Mouse (Mus musculus) urinary bladder, postnatal 14 days (tissue): ENCODE data around the gene 1810062G17Rik.

Source experiments
- DNase-seq: peaks from one replicate; pipeline ENCODE4 v3.0.0; 2021; ENCODE audit warnings: low spot score

The 1810062G17Rik gene

GRCm38 (mm10) chr3:36476261-36477155, 771 bp downstream of the 1810062G17Rik start:
- peak; percentile 24 for DNase-seq

- no peak for DNase-seq
Observed at GRCm38 (mm10) chr3:36478776-36479175, 3.0 kb downstream of the 1810062G17Rik start.

- DNase-seq: no peak
Observed at GRCm38 (mm10) chr3:36480486-36480885, 4.7 kb downstream of the 1810062G17Rik start.

- DNase-seq: peak; percentile 71
Observed at GRCm38 (mm10) chr3:36481776-36482193, 6.0 kb downstream of the 1810062G17Rik start.

GRCm38 (mm10) chr3:36482940-36483339, 7.2 kb downstream of the 1810062G17Rik start:
- DNase-seq: no peak

- DNase-seq: no peak
Observed at GRCm38 (mm10) chr3:36484292-36484691, 8.6 kb downstream of the 1810062G17Rik start.

- no peak for DNase-seq
Observed at GRCm38 (mm10) chr3:36486176-36486575, 10.4 kb downstream of the 1810062G17Rik start.

- no peak for DNase-seq
Observed at GRCm38 (mm10) chr3:36486881-36487280, 11.1 kb downstream of the 1810062G17Rik start.

GRCm38 (mm10) chr3:36488367-36488766, 12.6 kb downstream of the 1810062G17Rik start:
- DNase-seq: no peak

- no peak for DNase-seq
Observed at GRCm38 (mm10) chr3:36488899-36489589, 13.3 kb downstream of the 1810062G17Rik start.

GRCm38 (mm10) chr3:36489590-36489910, 13.8 kb downstream of the 1810062G17Rik start:
- DNase-seq: no peak

GRCm38 (mm10) chr3:36491535-36491934, 15.8 kb downstream of the 1810062G17Rik start:
- DNase-seq: no peak

GRCm38 (mm10) chr3:36492716-36493391, 17.1 kb downstream of the 1810062G17Rik start:
- DNase-seq: no peak

GRCm38 (mm10) chr3:36493641-36494283, 18.0 kb downstream of the 1810062G17Rik start:
- peak; percentile 8 for DNase-seq

GRCm38 (mm10) chr3:36494613-36495012, 18.9 kb downstream of the 1810062G17Rik start:
- no peak for DNase-seq

- peak; percentile 92 for DNase-seq
Observed at GRCm38 (mm10) chr3:36495436-36495835, 19.7 kb downstream of the 1810062G17Rik start.

GRCm38 (mm10) chr3:36496273-36496672, 20.5 kb downstream of the 1810062G17Rik start:
- DNase-seq: peak; percentile 24

- peak; percentile 74 for DNase-seq
Observed at GRCm38 (mm10) chr3:36496746-36497145, 21.0 kb downstream of the 1810062G17Rik start.

- DNase-seq: no peak
Observed at GRCm38 (mm10) chr3:36498224-36498623, 22.5 kb downstream of the 1810062G17Rik start.

- DNase-seq: no peak
Observed at GRCm38 (mm10) chr3:36499418-36499817, 23.7 kb downstream of the 1810062G17Rik start.

GRCm38 (mm10) chr3:36500976-36501375, 25.2 kb downstream of the 1810062G17Rik start:
- DNase-seq: no peak

GRCm38 (mm10) chr3:36501546-36501945, 25.8 kb downstream of the 1810062G17Rik start:
- DNase-seq: no peak
